Mouse (Mus musculus) spleen, adult 2 months (tissue): Measurements from ENCODE around the gene Wwc1.

Experiments
- CTCF ChIP-seq: fragments of 200-500 bp; IDR thresholded peaks from 2 replicates; pipeline ENCODE4 v1.5.1; 2011; ENCODE audit warnings: mild to moderate bottlenecking, inconsistent platforms; ENCODE audit not compliant: insufficient read depth, insufficient read length, insufficient replicate concordance; ENCODE audit errors: extremely low read depth
- POLR2A ChIP-seq: fragments of 200-500 bp; IDR thresholded peaks from 2 replicates; pipeline ENCODE4 v1.6.1; 2011; ENCODE audit warnings: low read depth, low read length, inconsistent platforms

- no peak for TF ChIP-seq CTCF
- no peak for TF ChIP-seq POLR2A
These were observed 5.5 kb downstream of the Wwc1 start for GRCm38 (mm10) chr11:35974632-35975450.
